Mouse (Mus musculus) erythroblast, embryonic 14.5 days (primary cell): ENCODE results near the gene Rnase10.

Experiments
- GATA1 ChIP-seq: IDR thresholded peaks from 2 replicates; pipeline ENCODE4 v1.6.1; 2012; ENCODE audit warnings: low read length, inconsistent platforms, mixed read lengths
- TAL1 ChIP-seq: IDR thresholded peaks from 3 replicates; pipeline ENCODE4 v1.6.1; 2012; ENCODE audit warnings: low read length, inconsistent platforms, mixed read lengths

DNA sequence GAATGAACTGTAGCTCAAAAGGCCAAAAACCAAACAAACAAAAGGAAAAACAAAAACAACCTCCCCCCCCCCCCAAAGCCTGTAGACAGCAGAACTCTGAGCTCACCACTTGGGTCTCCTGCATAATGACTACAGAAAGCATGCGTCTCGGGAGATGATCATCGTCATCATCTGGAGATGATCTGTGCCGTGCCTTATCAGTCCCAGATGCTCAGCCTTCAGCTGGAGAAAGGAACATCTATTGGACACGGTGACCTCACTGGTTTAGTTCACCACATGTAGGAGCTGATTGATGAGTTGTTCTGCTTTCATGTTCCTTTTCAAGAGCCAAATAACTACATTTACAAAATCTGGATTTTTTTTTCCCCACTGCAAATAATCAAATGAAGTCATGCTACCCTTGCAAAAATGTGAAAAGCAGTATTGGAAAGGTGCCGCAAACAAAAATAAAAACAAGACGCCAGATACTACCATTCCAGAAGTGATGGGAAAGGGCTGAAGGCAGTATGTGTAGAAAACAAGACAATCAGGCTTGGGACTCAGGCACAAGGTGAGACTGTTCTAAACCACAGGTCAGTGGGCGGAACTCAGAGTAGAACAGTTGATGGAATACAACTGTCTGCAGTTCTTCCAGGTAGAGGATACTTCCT is at the start of gene Rnase10:
- TF ChIP-seq TAL1 (no peak), GATA1 (no peak)
